Mouse (Mus musculus): ENCODE measurements around the gene Thrap3. TPM values are rescaled to one million over a fixed set of nuclear protein-coding genes. Genes with fewer than 3 reads are reported as not detected.

The Thrap3 gene
- 109 TPM for polyA plus RNA-seq (2014; fragmentation: Illumina TruSeq; extraction: RNeasy Lipid Tissue Mini Kit (QIAGEN cat#74804); ENCODE audit: low read depth, low replicate concordance)

DNA sequence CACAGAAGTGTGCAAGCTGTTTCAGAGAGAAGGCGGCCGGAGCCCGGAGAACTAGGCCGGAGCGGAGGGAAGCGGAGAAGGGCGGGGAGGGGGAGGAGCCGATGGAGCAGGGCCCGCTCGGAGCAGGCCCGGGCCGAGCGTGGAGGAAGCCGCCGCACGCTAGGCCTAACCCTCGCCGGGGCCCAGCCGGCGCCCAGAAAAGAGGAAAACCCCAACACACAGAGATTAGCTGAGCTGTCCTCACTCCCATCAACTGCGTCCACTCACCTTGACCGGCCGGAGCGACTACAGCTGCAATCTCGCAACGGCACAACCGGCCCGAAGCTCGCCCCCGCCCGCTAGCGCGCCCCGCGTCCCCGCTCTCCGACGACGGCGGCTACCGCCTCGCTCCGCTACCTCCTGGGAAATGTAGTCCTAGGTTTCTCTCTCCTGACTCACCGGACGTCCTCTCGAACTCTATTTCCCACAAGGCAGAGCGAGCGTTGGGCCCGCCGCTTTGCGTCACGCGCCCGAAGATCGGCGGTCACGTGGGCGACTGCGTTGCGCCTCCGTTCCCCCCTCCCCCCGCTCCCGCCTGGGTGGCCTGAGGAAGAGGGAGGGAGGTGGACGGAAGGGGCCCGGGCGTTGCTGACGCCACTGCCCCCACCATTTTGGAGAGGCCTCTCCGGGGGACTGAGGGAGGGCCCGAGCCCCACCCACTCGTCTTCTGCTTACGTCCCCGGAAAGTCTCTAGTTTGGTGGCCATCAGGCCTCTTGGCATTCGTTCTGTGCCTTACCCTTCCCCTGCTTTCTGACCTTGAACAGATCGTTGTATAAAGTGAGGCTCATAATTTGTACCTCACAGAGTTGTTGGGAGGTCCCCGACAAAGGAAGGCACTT is at the start of gene Thrap3:
Gene Thrap3 (minus strand): TSS at position 458 of the 879 bp plus-strand sequence.

DNA sequence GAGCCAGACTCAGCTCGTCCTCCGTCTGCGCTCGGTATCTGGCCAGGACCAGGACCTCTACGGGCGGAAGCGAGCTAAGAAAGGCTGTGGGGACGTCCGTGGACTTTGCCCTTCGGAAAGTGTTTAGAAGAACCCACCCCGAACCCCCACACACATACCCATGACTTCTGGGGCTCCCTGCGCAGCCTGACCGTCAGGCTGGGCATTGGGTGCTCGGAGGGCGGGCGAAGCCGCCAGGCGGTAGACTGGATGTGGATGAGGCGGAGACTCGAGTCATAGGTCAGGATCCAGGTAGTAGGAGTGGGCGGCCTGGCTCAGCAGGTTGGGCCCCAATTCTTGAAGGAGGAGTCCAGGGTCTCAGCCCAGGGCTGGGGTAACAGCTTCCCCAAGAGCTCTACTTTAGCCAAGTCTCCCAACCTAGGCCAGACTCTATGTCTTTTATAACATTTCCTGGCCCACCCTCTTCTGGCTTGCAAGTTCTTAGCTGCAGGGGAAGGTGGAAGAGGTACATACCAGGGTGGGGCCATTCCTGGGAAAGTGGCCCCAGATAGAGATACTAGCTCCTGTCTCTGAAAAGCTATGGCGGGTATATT is 39.4 kb downstream of the Thrap3 start, which contains the start of gene Sh3d21:
Gene Sh3d21 (minus strand): TSS at position 425 of the 593 bp plus-strand sequence.

DNA sequence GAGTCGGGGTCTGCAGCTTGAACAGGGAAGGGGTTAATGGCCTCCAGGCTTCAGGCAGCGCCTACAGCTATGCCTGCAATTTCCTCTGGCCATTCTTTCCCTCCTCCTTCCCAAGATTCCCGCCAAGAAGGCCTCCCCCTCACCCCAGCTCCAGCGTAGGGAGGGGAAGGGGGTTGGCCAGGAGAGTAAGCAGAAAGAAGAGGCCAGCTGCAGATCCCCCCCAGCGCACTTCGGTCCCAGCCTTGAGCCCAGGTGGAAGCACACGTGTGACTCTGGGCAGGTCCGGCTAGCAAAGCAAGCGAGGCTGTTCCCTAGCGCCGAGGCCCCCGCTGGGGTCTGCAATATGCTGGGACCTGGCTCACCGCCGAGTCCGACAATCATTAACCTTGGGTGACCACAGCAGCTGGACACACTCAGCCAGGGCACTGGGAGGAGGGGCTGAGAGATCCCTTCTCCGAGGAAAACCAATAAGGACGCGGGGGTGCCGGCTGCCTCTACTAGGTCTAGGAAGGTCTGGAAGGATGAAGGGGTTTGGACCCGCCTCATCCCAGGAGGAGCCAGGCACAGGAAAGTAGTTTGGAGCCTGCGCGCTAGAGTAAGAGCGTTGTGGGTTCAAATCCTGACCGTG is 54.9 kb downstream of the Thrap3 start, which contains the start of gene Eva1b:
Gene Eva1b (plus strand): TSS at position 212 of the 628 bp plus-strand sequence.

Other genes with a start within 250 kb of the Thrap3 start
- gene Csf3r, start 178.2 kb downstream of the Thrap3 start, polyA plus RNA-seq (2014; fragmentation: Illumina TruSeq; extraction: RNeasy Lipid Tissue Mini Kit (QIAGEN cat#74804); ENCODE audit: low read depth, low replicate concordance): not detected
- gene Mrps15, start 155.8 kb downstream of the Thrap3 start, polyA plus RNA-seq (2014; fragmentation: Illumina TruSeq; extraction: RNeasy Lipid Tissue Mini Kit (QIAGEN cat#74804); ENCODE audit: low read depth, low replicate concordance): 106 TPM
- 0.93 TPM for gene Oscp1, start 144.2 kb downstream of the Thrap3 start, polyA plus RNA-seq (2014; fragmentation: Illumina TruSeq; extraction: RNeasy Lipid Tissue Mini Kit (QIAGEN cat#74804); ENCODE audit: low read depth, low replicate concordance)
- 3.7 TPM for gene Lsm10, start 106.1 kb downstream of the Thrap3 start, polyA plus RNA-seq (2014; fragmentation: Illumina TruSeq; extraction: RNeasy Lipid Tissue Mini Kit (QIAGEN cat#74804); ENCODE audit: low read depth, low replicate concordance)
- 2.8 TPM for gene Stk40, start 98.8 kb downstream of the Thrap3 start, polyA plus RNA-seq (2014; fragmentation: Illumina TruSeq; extraction: RNeasy Lipid Tissue Mini Kit (QIAGEN cat#74804); ENCODE audit: low read depth, low replicate concordance)
- 0.32 TPM for gene Eva1b, start 55.0 kb downstream of the Thrap3 start, polyA plus RNA-seq (2014; fragmentation: Illumina TruSeq; extraction: RNeasy Lipid Tissue Mini Kit (QIAGEN cat#74804); ENCODE audit: low read depth, low replicate concordance)
- gene Sh3d21, start 39.3 kb downstream of the Thrap3 start, polyA plus RNA-seq (2014; fragmentation: Illumina TruSeq; extraction: RNeasy Lipid Tissue Mini Kit (QIAGEN cat#74804); ENCODE audit: low read depth, low replicate concordance): 0.81 TPM
- gene Map7d1, start 53.6 kb upstream of the Thrap3 start, polyA plus RNA-seq (2014; fragmentation: Illumina TruSeq; extraction: RNeasy Lipid Tissue Mini Kit (QIAGEN cat#74804); ENCODE audit: low read depth, low replicate concordance): 1.0 TPM
- gene Trappc3, start 59.6 kb upstream of the Thrap3 start, polyA plus RNA-seq (2014; fragmentation: Illumina TruSeq; extraction: RNeasy Lipid Tissue Mini Kit (QIAGEN cat#74804); ENCODE audit: low read depth, low replicate concordance): 45.3 TPM
- 0.16 TPM for gene Col8a2, start 84.0 kb upstream of the Thrap3 start, polyA plus RNA-seq (2014; fragmentation: Illumina TruSeq; extraction: RNeasy Lipid Tissue Mini Kit (QIAGEN cat#74804); ENCODE audit: low read depth, low replicate concordance)
- gene Adprhl2, start 118.9 kb upstream of the Thrap3 start, polyA plus RNA-seq (2014; fragmentation: Illumina TruSeq; extraction: RNeasy Lipid Tissue Mini Kit (QIAGEN cat#74804); ENCODE audit: low read depth, low replicate concordance): not detected
- gene Tekt2, start 122.9 kb upstream of the Thrap3 start, polyA plus RNA-seq (2014; fragmentation: Illumina TruSeq; extraction: RNeasy Lipid Tissue Mini Kit (QIAGEN cat#74804); ENCODE audit: low read depth, low replicate concordance): not detected
- 8.6 TPM for gene Ago3, start 226.8 kb upstream of the Thrap3 start, polyA plus RNA-seq (2014; fragmentation: Illumina TruSeq; extraction: RNeasy Lipid Tissue Mini Kit (QIAGEN cat#74804); ENCODE audit: low read depth, low replicate concordance)

All from kidney, adult 10 weeks (tissue).